Mouse (Mus musculus): ENCODE data around the gene Rbbp9.
"Not testable (repeated sequence)": the region's sequence is repeated elsewhere in the genome, so short reads cannot be mapped to it uniquely, and the experiment has no call there.

The Rbbp9 gene

GRCm38 (mm10) chr2:144550529-144550928 lies at the start of gene Rbbp9:
Gene Rbbp9, minus strand, starts transcription at chr2:144550869.
- DNase-seq (ENCODE audit: low spot score): peak; percentile 40

- DNase-seq (ENCODE audit: low spot score): peak; percentile 87
These were observed 49.4 kb upstream of the Rbbp9 start, which contains the start of gene Dtd1 for GRCm38 (mm10) chr2:144599831-144600687. Gene Dtd1, plus strand, starts transcription at chr2:144599897.

GRCm38 (mm10) chr2:144598006-144598405 lies 47.3 kb upstream of the Rbbp9 start:
- DNase-seq (ENCODE audit: low spot score): no peak

GRCm38 (mm10) chr2:144593951-144594651 lies 43.4 kb upstream of the Rbbp9 start, which contains the start of gene Smim26:
Gene Smim26, plus strand, starts transcription at chr2:144594054.
- peak; percentile 75 for DNase-seq (ENCODE audit: low spot score)

- DNase-seq (ENCODE audit: low spot score): not testable (repeated sequence)
These were observed 42.4 kb upstream of the Rbbp9 start for GRCm38 (mm10) chr2:144593036-144593435.

- no peak for DNase-seq (ENCODE audit: low spot score)
These were observed 38.1 kb upstream of the Rbbp9 start for GRCm38 (mm10) chr2:144588723-144589122.

- peak; percentile 96 for DNase-seq (ENCODE audit: low spot score)
These were observed 5.3 kb upstream of the Rbbp9 start, which contains the start of gene Sec23b for GRCm38 (mm10) chr2:144555820-144556552. Gene Sec23b, plus strand, starts transcription at chr2:144556229.

- peak; percentile 57 for DNase-seq (ENCODE audit: low spot score)
These were observed 4.7 kb upstream of the Rbbp9 start for GRCm38 (mm10) chr2:144555286-144555819.

GRCm38 (mm10) chr2:144553905-144554304 lies 3.2 kb upstream of the Rbbp9 start:
- no peak for DNase-seq (ENCODE audit: low spot score)

- DNase-seq (ENCODE audit: low spot score): no peak
These were observed 3.1 kb downstream of the Rbbp9 start for GRCm38 (mm10) chr2:144547559-144547958.

- DNase-seq (ENCODE audit: low spot score): no peak
These were observed 5.2 kb downstream of the Rbbp9 start for GRCm38 (mm10) chr2:144545481-144545880.

GRCm38 (mm10) chr2:144545061-144545460 lies 5.6 kb downstream of the Rbbp9 start:
- DNase-seq (ENCODE audit: low spot score): no peak

- DNase-seq (ENCODE audit: low spot score): no peak
These were observed 6.0 kb downstream of the Rbbp9 start for GRCm38 (mm10) chr2:144544630-144545029.

- no peak for DNase-seq (ENCODE audit: low spot score)
These were observed 7.0 kb downstream of the Rbbp9 start for GRCm38 (mm10) chr2:144543670-144544069.

GRCm38 (mm10) chr2:144541246-144541645 lies 9.4 kb downstream of the Rbbp9 start:
- DNase-seq (ENCODE audit: low spot score): no peak

- DNase-seq (ENCODE audit: low spot score): no peak
These were observed 13.5 kb downstream of the Rbbp9 start for GRCm38 (mm10) chr2:144537123-144537522.

GRCm38 (mm10) chr2:144527821-144528174 lies 22.9 kb downstream of the Rbbp9 start:
- DNase-seq (ENCODE audit: low spot score): no peak

- peak; percentile 92 for DNase-seq (ENCODE audit: low spot score)
These were observed 23.5 kb downstream of the Rbbp9 start, which contains the start of the genes Dzank1 and Polr3f for GRCm38 (mm10) chr2:144526981-144527820. Gene Dzank1, minus strand, starts transcription at chr2:144527414. Gene Polr3f, plus strand, starts transcription at chr2:144527718.

- no peak for DNase-seq (ENCODE audit: low spot score)
These were observed 24.8 kb downstream of the Rbbp9 start for GRCm38 (mm10) chr2:144525856-144526255.

- DNase-seq (ENCODE audit: low spot score): no peak
These were observed 30.9 kb downstream of the Rbbp9 start for GRCm38 (mm10) chr2:144519772-144520171.

- no peak for DNase-seq (ENCODE audit: low spot score)
These were observed 36.0 kb downstream of the Rbbp9 start for GRCm38 (mm10) chr2:144514619-144515018.

All from c-Kit-positive CD71-positive TER-119-positive erythroid progenitor cells, embryonic 14.5 days (primary cell).